Mouse (Mus musculus): ENCODE data around the gene Alpk3. TPM values are rescaled to one million over a fixed set of nuclear protein-coding genes. Genes with fewer than 3 reads are reported as not detected.
"Not testable (repeated sequence)": the region's sequence is repeated elsewhere in the genome, so short reads cannot be mapped to it uniquely, and the experiment has no call there.

Alpk3 gene
- polyA plus RNA-seq, 1 experiment from 2014 or later: 0.08 TPM

- Histone ChIP-seq H3K27me3 (ENCODE audit: insufficient read depth, low read length) (no peaks in the 10 kb centered on the region), H3K9ac (replicated peaks) (no peak overlapping the region), H3K4me3 (ENCODE audit: low read depth, low read length) (no peak overlapping the region), H3K9me3 (ENCODE audit: low read length) (no peaks in the 10 kb centered on the region), H3K27ac (ENCODE audit: low read depth) (no peak overlapping the region), H3K4me1 (ENCODE audit: insufficient read depth) (peaks cover 13% of the 10 kb centered on the region), H3K36me3 (replicated peaks; ENCODE audit: insufficient read depth, low read length) (no peaks in the 10 kb centered on the region), H3K4me2 (ENCODE audit: low read depth, low read length) (no peak overlapping the region)
- ATAC-seq (no peak), DNase-seq (no peak)
- 77% methylated on average over 5 of the region's 5 CpGs for WGBS (ENCODE audit: insufficient replicate concordance)
- no peak for TF ChIP-seq EP300 (IDR thresholded peaks at IDR 0.05; ENCODE audit: low read depth)
Observed at GRCm38 (mm10) chr7:81137292-81137691, 79.9 kb downstream of the Alpk3 start.

- H3K36me3 ChIP-seq (replicated peaks; ENCODE audit: insufficient read depth, low read length): no peaks in the 10 kb centered on the region
- no peak overlapping the region for H3K4me2 ChIP-seq (ENCODE audit: low read depth, low read length)
- no peak for DNase-seq
- H3K27ac ChIP-seq (ENCODE audit: low read depth): 0 out of 2 replicates have a peak overlapping the region, but pooled peaks have one; percentile 29
- peaks cover 13% of the 10 kb centered on the region for H3K4me1 ChIP-seq (ENCODE audit: insufficient read depth)
- H3K27me3 ChIP-seq (ENCODE audit: insufficient read depth, low read length): no peaks in the 10 kb centered on the region
- 75% methylated on average over 7 of the region's 7 CpGs for WGBS (ENCODE audit: insufficient replicate concordance)
- no peak overlapping the region for H3K9ac ChIP-seq (replicated peaks)
- H3K9me3 ChIP-seq (ENCODE audit: low read length): no peaks in the 10 kb centered on the region
- ATAC-seq: no peak
- no peak for TF ChIP-seq EP300 (IDR thresholded peaks at IDR 0.05; ENCODE audit: low read depth)
- no peak for TF ChIP-seq CTCF (IDR thresholded peaks at IDR 0.05; ENCODE audit: low read depth)
- H3K4me3 ChIP-seq (ENCODE audit: low read depth, low read length): no peak overlapping the region
Observed at GRCm38 (mm10) chr7:81139100-81139499, 81.7 kb downstream of the Alpk3 start.

- DNase-seq (no peak), ATAC-seq (no peak)
- no peaks in the 10 kb centered on the region for H3K36me3 ChIP-seq (replicated peaks; ENCODE audit: insufficient read depth, low read length)
- WGBS (ENCODE audit: insufficient replicate concordance): 80% methylated on average over 5 of the region's 5 CpGs
- peaks cover 8% of the 10 kb centered on the region for H3K4me1 ChIP-seq (ENCODE audit: insufficient read depth)
- no peaks in the 10 kb centered on the region for H3K27me3 ChIP-seq (ENCODE audit: insufficient read depth, low read length)
- H3K27ac ChIP-seq (ENCODE audit: low read depth): 0 out of 2 replicates have a peak overlapping the region, but pooled peaks have one; percentile 29
- H3K4me2 ChIP-seq (ENCODE audit: low read depth, low read length): no peak overlapping the region
- no peak for TF ChIP-seq EP300 (IDR thresholded peaks at IDR 0.05; ENCODE audit: low read depth)
- TF ChIP-seq CTCF (IDR thresholded peaks at IDR 0.05; ENCODE audit: low read depth): no peak
- no peaks in the 10 kb centered on the region for H3K9me3 ChIP-seq (ENCODE audit: low read length)
- no peak overlapping the region for H3K4me3 ChIP-seq (ENCODE audit: low read depth, low read length)
- no peak overlapping the region for H3K9ac ChIP-seq (replicated peaks)
Observed at GRCm38 (mm10) chr7:81139671-81140404, 82.4 kb downstream of the Alpk3 start.

GRCm38 (mm10) chr7:81141541-81141940 lies 84.1 kb downstream of the Alpk3 start:
- H3K4me2 ChIP-seq (ENCODE audit: low read depth, low read length): no peak overlapping the region
- ATAC-seq (no peak), DNase-seq (no peak)
- no peaks in the 10 kb centered on the region for H3K9me3 ChIP-seq (ENCODE audit: low read length)
- peaks cover 4% of the 10 kb centered on the region; the same call in 1 of the 2 replicates for H3K4me1 ChIP-seq (ENCODE audit: insufficient read depth)
- no peak overlapping the region for H3K4me3 ChIP-seq (ENCODE audit: low read depth, low read length)
- 86% methylated on average over 1 of the region's 1 CpGs for WGBS (ENCODE audit: insufficient replicate concordance)
- H3K27ac ChIP-seq (ENCODE audit: low read depth): no peak overlapping the region
- H3K27me3 ChIP-seq (ENCODE audit: insufficient read depth, low read length): no peaks in the 10 kb centered on the region
- no peak overlapping the region for H3K9ac ChIP-seq (replicated peaks)
- H3K36me3 ChIP-seq (replicated peaks; ENCODE audit: insufficient read depth, low read length): no peaks in the 10 kb centered on the region
- TF ChIP-seq CTCF (IDR thresholded peaks at IDR 0.05; ENCODE audit: low read depth) (no peak), EP300 (IDR thresholded peaks at IDR 0.05; ENCODE audit: low read depth) (no peak)

- H3K36me3 ChIP-seq (replicated peaks; ENCODE audit: insufficient read depth, low read length); H3K4me3 ChIP-seq (ENCODE audit: low read depth, low read length); DNase-seq; H3K9ac ChIP-seq (replicated peaks); H3K9me3 ChIP-seq (ENCODE audit: low read length); H3K4me2 ChIP-seq (ENCODE audit: low read depth, low read length); H3K27me3 ChIP-seq (ENCODE audit: insufficient read depth, low read length); ATAC-seq; H3K4me1 ChIP-seq (ENCODE audit: insufficient read depth); H3K27ac ChIP-seq (ENCODE audit: low read depth): not testable (repeated sequence)
- 65% methylated on average over 4 of the region's 4 CpGs for WGBS (ENCODE audit: insufficient replicate concordance)
Observed at GRCm38 (mm10) chr7:81143056-81143455, 85.7 kb downstream of the Alpk3 start.

- Histone ChIP-seq H3K4me1 (ENCODE audit: insufficient read depth) (0 out of 2 replicates have a peak, but pooled peaks cover 4% of the 10 kb centered on the region), H3K27me3 (ENCODE audit: insufficient read depth, low read length) (no peaks in the 10 kb centered on the region), H3K27ac (ENCODE audit: low read depth) (no peak overlapping the region), H3K4me2 (ENCODE audit: low read depth, low read length) (0 out of 2 replicates have a peak overlapping the region, but pooled peaks have one; percentile 19), H3K9ac (replicated peaks) (no peak overlapping the region), H3K9me3 (ENCODE audit: low read length) (no peaks in the 10 kb centered on the region; the same call in 1 of the 2 replicates), H3K36me3 (replicated peaks; ENCODE audit: insufficient read depth, low read length) (no peaks in the 10 kb centered on the region), H3K4me3 (ENCODE audit: low read depth, low read length) (no peak overlapping the region)
- 61% methylated on average over 11 of the region's 11 CpGs for WGBS (ENCODE audit: insufficient replicate concordance)
- no peak for DNase-seq
- TF ChIP-seq CTCF (IDR thresholded peaks at IDR 0.05; ENCODE audit: low read depth) (no peak), EP300 (IDR thresholded peaks at IDR 0.05; ENCODE audit: low read depth) (no peak)
- ATAC-seq: no peak
Observed at GRCm38 (mm10) chr7:81149759-81150158, 92.4 kb downstream of the Alpk3 start.
